ENCODE assay signal across 9 mouse cellular contexts in genomic region chr11:75631561-75632225, GRCm38 (mm10). TPM values are rescaled to one million over a fixed set of nuclear protein-coding genes. Genes with fewer than 3 reads are reported as not detected.
DNase-seq lines count a peak whose midpoint lies in the region; ATAC-seq and TF ChIP-seq lines count a peak whose summit lies in the region.
"Had no signal": no experiment of that assay in that cellular context is flagged by ENCODE, and none has a peak within 500 bp of the region (broad histone marks: within the 10 kb centered on the region; RNA-seq: fewer than 3 reads in every experiment).

No protein-coding gene starts in this region.

- no peak for ATAC-seq in heart, embryonic 11.5 days (replicated peaks; ENCODE audit: insufficient number of reproducible peaks, low FRiP score, low TSS enrichment)
- ATAC-seq in midbrain, embryonic 14.5 days (ENCODE audit: low FRiP score, low TSS enrichment): no peak
- ATAC-seq in granulocyte monocyte progenitor cell, adult 5-6 weeks (replicated peaks; ENCODE audit: poor library complexity, severe bottlenecking): no peak
- no peak for ATAC-seq in megakaryocyte-erythroid progenitor cell, adult 5-6 weeks (replicated peaks; ENCODE audit: low FRiP score, low TSS enrichment, poor library complexity, severe bottlenecking)

- DNase-seq in cerebellum, adult 18-20 months: peak; percentile 55 to 67
- DNase-seq in cerebellum, adult 8-10 months: no peak
- peak; percentile 70 to 71 for DNase-seq in kidney, postnatal 25 days
- peak; percentile 52 for DNase-seq in midbrain, embryonic 14.5 days

- 12% methylated on average over 13 of the region's 13 CpGs for WGBS in heart, embryonic 11.5 days (ENCODE audit: insufficient replicate concordance)
- 8% methylated on average over 13 of the region's 13 CpGs for WGBS in midbrain, embryonic 14.5 days

- TF ChIP-seq CTCF in bone marrow macrophage, adult 2 months (IDR thresholded peaks at IDR 0.05; ENCODE audit: low read depth, low read length): no peak

- peak overlapping the region; percentile 77 for H3K9ac ChIP-seq in heart, embryonic 11.5 days (ENCODE audit: low read depth, low read length)
- H3K9ac ChIP-seq in midbrain, embryonic 14.5 days (replicated peaks; ENCODE audit: low read length): peak overlapping the region; percentile 67

- H3K4me2 ChIP-seq in heart, embryonic 11.5 days: peak overlapping the region; percentile 90
- H3K4me2 ChIP-seq in midbrain, embryonic 14.5 days (ENCODE audit: low read length): peak overlapping the region; percentile 88

- H3K36me3 ChIP-seq in heart, embryonic 11.5 days (ENCODE audit: control insufficient read depth, insufficient read depth, low read length): 0 out of 2 replicates have a peak, but pooled peaks cover 2% of the 10 kb centered on the region
- peaks cover 40% of the 10 kb centered on the region for H3K36me3 ChIP-seq in midbrain, embryonic 14.5 days (ENCODE audit: control insufficient read depth, insufficient read depth, low read length)

- H3K27me3 ChIP-seq in heart, embryonic 11.5 days (ENCODE audit: control insufficient read depth, insufficient read depth, low read length): no peaks in the 10 kb centered on the region
- no peaks in the 10 kb centered on the region for H3K27me3 ChIP-seq in midbrain, embryonic 14.5 days (ENCODE audit: control insufficient read depth, insufficient read depth, low read length)
- H3K27me3 ChIP-seq: Patski had no signal

- no peak overlapping the region for H3K27ac ChIP-seq in bone marrow macrophage, adult 2 months (ENCODE audit: insufficient read depth, low read depth, low read length)
- no peak overlapping the region; the same call in 1 of the 2 replicates for H3K27ac ChIP-seq in heart, embryonic 11.5 days (ENCODE audit: low read depth, low read length)
- no peak overlapping the region for H3K27ac ChIP-seq in midbrain, embryonic 14.5 days (replicated peaks; ENCODE audit: low read depth, low read length)

- H3K9me3 ChIP-seq in heart, embryonic 11.5 days (replicated peaks; ENCODE audit: control insufficient read depth, low read length): no peaks in the 10 kb centered on the region
- H3K9me3 ChIP-seq in midbrain, embryonic 14.5 days (ENCODE audit: control insufficient read depth, low read length): no peaks in the 10 kb centered on the region

- H3K4me3 ChIP-seq in bone marrow macrophage, adult 2 months (ENCODE audit: insufficient read depth, low read length): peak overlapping the region; percentile 86
- H3K4me3 ChIP-seq in heart, embryonic 11.5 days (ENCODE audit: low read depth, low read length): peak overlapping the region; percentile 80
- H3K4me3 ChIP-seq in midbrain, embryonic 14.5 days (replicated peaks; ENCODE audit: low read depth, low read length): peak overlapping the region; percentile 69

- peaks cover 14% of the 10 kb centered on the region for H3K4me1 ChIP-seq in bone marrow macrophage, adult 2 months (ENCODE audit: control insufficient read depth, insufficient read depth, low read length)
- peaks cover 18% of the 10 kb centered on the region for H3K4me1 ChIP-seq in heart, embryonic 11.5 days (ENCODE audit: control insufficient read depth, insufficient read depth, low read length)
- peaks cover 14% of the 10 kb centered on the region for H3K4me1 ChIP-seq in midbrain, embryonic 14.5 days (ENCODE audit: control insufficient read depth, insufficient read depth, low read length)

- no peak for TF ChIP-seq POLR2A in bone marrow macrophage, adult 2 months (IDR thresholded peaks at IDR 0.05; ENCODE audit: borderline replicate concordance, low read depth, low read length)

RNA-seq across cellular contexts. Expression of gene Inpp5k, which starts 0.9 kb away (rescaled TPM):
- polyA plus RNA-seq in bone marrow macrophage, adult 2 months (2012; ENCODE audit: insufficient read depth, insufficient read length, missing spikeins): 85.4 and 101 TPM in 2 replicates
- 19.7 and 21.0 TPM in 2 replicates for polyA plus RNA-seq in heart, embryonic 11.5 days (2014; fragmentation: Nextera tagmentation; extraction: Ambion mirVana)
- 49.2 and 53.0 TPM in 2 replicates for polyA plus RNA-seq in midbrain, embryonic 14.5 days (2014; fragmentation: Nextera tagmentation; extraction: Ambion mirVana)
- 37.3 and 40.0 TPM in 2 replicates for total RNA-seq in granulocyte monocyte progenitor cell, adult 5-6 weeks (2014; fragmentation: Nextera tagmentation)
- 26.0 and 35.6 TPM in 2 replicates for total RNA-seq in granulocyte monocyte progenitor cell, adult 5-6 weeks (2017)
- 33.8 and 34.5 TPM in 2 replicates for total RNA-seq in megakaryocyte-erythroid progenitor cell, adult 5-6 weeks (2014; fragmentation: Nextera tagmentation)
- 19.9 and 26.5 TPM in 2 replicates for total RNA-seq in megakaryocyte-erythroid progenitor cell, adult 5-6 weeks (2017)

RNA-seq across cellular contexts. Expression of gene Myo1c, which starts 18.6 kb away (rescaled TPM):
- 77.3 and 90.4 TPM in 2 replicates for polyA plus RNA-seq in bone marrow macrophage, adult 2 months (2012; ENCODE audit: insufficient read depth, insufficient read length, missing spikeins)
- polyA plus RNA-seq in heart, embryonic 11.5 days (2014; fragmentation: Nextera tagmentation; extraction: Ambion mirVana): 33.0 and 54.5 TPM in 2 replicates
- polyA plus RNA-seq in midbrain, embryonic 14.5 days (2014; fragmentation: Nextera tagmentation; extraction: Ambion mirVana): 4.2 and 5.2 TPM in 2 replicates
- total RNA-seq in granulocyte monocyte progenitor cell, adult 5-6 weeks (2014; fragmentation: Nextera tagmentation): 21.2 and 22.1 TPM in 2 replicates
- total RNA-seq in granulocyte monocyte progenitor cell, adult 5-6 weeks (2017): 9.7 and 14.8 TPM in 2 replicates
- 36.5 and 37.4 TPM in 2 replicates for total RNA-seq in megakaryocyte-erythroid progenitor cell, adult 5-6 weeks (2014; fragmentation: Nextera tagmentation)
- 13.5 and 32.6 TPM in 2 replicates for total RNA-seq in megakaryocyte-erythroid progenitor cell, adult 5-6 weeks (2017)

RNA-seq across cellular contexts. Expression of gene Pitpna, which starts 43.8 kb away (rescaled TPM):
- 512 TPM in 2 replicates for polyA plus RNA-seq in bone marrow macrophage, adult 2 months (2012; ENCODE audit: insufficient read depth, insufficient read length, missing spikeins)
- polyA plus RNA-seq in heart, embryonic 11.5 days (2014; fragmentation: Nextera tagmentation; extraction: Ambion mirVana): 57.1 and 59.7 TPM in 2 replicates
- 115 and 120 TPM in 2 replicates for polyA plus RNA-seq in midbrain, embryonic 14.5 days (2014; fragmentation: Nextera tagmentation; extraction: Ambion mirVana)
- 141 and 143 TPM in 2 replicates for total RNA-seq in granulocyte monocyte progenitor cell, adult 5-6 weeks (2014; fragmentation: Nextera tagmentation)
- 58.0 and 74.5 TPM in 2 replicates for total RNA-seq in granulocyte monocyte progenitor cell, adult 5-6 weeks (2017)
- 69.0 and 96.5 TPM in 2 replicates for total RNA-seq in megakaryocyte-erythroid progenitor cell, adult 5-6 weeks (2014; fragmentation: Nextera tagmentation)
- 46.2 and 58.2 TPM in 2 replicates for total RNA-seq in megakaryocyte-erythroid progenitor cell, adult 5-6 weeks (2017)

RNA-seq across cellular contexts. Expression of gene Crk, which starts 47.4 kb away (rescaled TPM):
- 67.0 and 70.3 TPM in 2 replicates for polyA plus RNA-seq in bone marrow macrophage, adult 2 months (2012; ENCODE audit: insufficient read depth, insufficient read length, missing spikeins)
- polyA plus RNA-seq in heart, embryonic 11.5 days (2014; fragmentation: Nextera tagmentation; extraction: Ambion mirVana): 90.3 and 97.4 TPM in 2 replicates
- polyA plus RNA-seq in midbrain, embryonic 14.5 days (2014; fragmentation: Nextera tagmentation; extraction: Ambion mirVana): 83.7 and 114 TPM in 2 replicates
- 23.8 and 31.7 TPM in 2 replicates for total RNA-seq in granulocyte monocyte progenitor cell, adult 5-6 weeks (2014; fragmentation: Nextera tagmentation)
- 33.2 and 38.1 TPM in 2 replicates for total RNA-seq in granulocyte monocyte progenitor cell, adult 5-6 weeks (2017)
- 33.0 and 38.5 TPM in 2 replicates for total RNA-seq in megakaryocyte-erythroid progenitor cell, adult 5-6 weeks (2014; fragmentation: Nextera tagmentation)
- total RNA-seq in megakaryocyte-erythroid progenitor cell, adult 5-6 weeks (2017): 29.5 and 39.8 TPM in 2 replicates
